Mouse (Mus musculus): ENCODE data around the gene Agt. TPM values are rescaled to one million over a fixed set of nuclear protein-coding genes. Genes with fewer than 3 reads are reported as not detected.

Gene Agt
- total RNA-seq, 4 experiments from 2014 or later = 7.5 to 10.9 (median 9.9) TPM

DNA sequence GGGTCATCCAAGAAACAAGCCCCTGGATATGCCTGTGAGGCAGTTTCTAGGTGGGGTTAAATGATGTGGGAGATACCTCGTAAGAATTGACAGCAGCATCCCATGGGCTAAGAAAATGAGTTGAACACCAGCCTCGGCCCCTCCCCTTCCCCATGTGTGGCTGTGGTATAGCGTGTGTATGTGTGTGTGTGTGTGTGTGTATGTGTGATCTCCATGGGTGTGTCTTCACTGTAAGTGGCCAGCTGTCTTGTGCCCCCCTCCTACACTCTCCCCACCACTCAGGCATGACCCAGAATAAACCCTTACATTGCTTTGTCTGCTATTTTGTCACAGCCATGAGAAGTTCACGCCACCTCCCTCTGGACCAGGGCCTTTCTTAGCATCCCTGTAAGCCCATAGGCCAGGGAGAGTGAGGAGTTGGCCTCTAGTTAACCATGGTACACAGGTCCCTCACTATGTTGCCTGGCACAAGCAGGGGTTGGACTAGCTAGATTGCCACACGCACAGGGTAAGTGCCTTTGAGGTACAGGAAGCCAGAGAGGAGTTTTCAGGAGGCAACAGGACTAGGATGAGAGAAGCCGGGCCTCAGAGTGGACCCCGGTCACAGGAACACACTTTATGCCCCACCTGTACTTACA is 14.3 kb downstream of the Agt start:
- no peak for DNase-seq (ENCODE audit: low spot score in 2 of 2)

DNA sequence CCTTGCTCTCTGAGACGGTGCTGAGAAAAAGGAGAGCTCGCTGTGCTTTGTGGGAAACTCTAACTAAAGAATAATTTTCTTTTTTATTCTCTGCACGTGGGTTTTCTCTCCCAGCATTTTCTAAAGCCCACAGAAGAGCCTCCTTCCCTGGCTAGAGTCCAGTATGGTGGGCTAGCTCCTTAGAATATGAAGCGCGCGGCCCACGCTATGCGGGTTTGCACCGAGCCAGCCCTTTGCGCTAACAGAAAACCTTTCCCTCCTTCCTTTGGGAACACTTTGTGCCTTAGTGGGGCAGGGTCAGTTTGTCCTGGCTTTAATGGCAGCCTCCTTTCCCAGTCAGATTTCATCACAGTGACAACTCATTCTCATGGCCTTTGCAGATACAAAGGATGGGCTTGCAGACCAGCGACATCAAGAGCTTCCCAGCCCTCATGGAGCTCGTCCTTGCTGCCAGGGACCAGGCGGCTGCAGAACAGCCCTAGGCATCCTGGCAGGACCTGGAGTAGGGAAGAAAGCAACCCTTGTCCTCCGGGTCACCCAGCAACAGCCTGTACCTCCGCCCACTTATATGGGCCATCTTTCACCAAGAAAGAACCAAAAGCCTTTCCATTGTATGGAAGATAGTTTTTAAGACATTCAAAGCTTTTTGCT is 18.4 kb downstream of the Agt start:
- no peak for DNase-seq (ENCODE audit: low spot score in 2 of 2)

GRCm38 (mm10) chr8:124548187-124548586 is 21.3 kb downstream of the Agt start:
- DNase-seq (ENCODE audit: low spot score in 2 of 2) = no peak

DNA sequence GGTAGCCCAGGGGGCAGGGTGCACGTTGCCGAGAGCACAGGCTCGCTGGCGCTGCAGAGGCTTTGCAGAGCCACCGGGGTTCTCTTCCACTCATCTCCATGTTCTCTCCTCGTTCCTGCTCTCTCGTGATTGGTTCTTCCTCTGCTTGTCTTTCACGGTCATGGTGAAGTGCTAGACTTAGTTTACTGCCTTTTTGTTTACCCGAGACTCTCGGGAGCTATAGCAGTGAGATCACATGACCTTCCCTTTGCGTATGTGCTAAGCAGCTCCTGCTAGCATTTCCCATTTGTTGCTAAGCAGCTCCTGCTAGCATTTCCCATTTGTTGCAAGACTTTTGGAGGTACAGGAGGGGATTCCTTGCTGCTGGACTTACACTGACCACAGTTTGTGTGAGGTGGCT is 22.2 kb downstream of the Agt start:
- no peak for DNase-seq (ENCODE audit: low spot score in 2 of 2)

GRCm38 (mm10) chr8:124546815-124547214 is 22.7 kb downstream of the Agt start:
- DNase-seq (ENCODE audit: low spot score in 2 of 2) = no peak

DNA sequence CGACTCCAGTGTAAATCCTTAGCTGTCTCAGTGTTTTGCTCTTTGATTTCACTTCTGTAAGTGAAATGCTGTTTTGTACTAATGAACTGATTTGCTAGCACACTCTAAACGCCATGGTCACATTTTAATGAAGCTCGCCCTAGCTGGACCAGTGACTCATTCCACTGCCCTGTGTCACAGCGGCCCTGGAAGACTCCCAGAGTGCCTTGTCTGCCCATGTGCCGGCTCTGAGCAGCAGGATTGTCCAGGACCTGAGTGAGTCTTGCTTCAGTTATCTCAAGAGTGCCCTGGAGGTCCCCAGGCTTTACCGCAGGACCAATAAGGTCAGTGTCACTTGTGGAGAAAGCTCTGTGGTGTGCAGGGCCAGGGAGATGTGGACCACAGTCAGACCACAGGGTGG is 23.1 kb downstream of the Agt start:
- DNase-seq (ENCODE audit: low spot score in 2 of 2) = no peak

- DNase-seq (ENCODE audit: low spot score in 2 of 2) = no peak
Measured at GRCm38 (mm10) chr8:124543272-124543671, 26.2 kb downstream of the Agt start.

DNA sequence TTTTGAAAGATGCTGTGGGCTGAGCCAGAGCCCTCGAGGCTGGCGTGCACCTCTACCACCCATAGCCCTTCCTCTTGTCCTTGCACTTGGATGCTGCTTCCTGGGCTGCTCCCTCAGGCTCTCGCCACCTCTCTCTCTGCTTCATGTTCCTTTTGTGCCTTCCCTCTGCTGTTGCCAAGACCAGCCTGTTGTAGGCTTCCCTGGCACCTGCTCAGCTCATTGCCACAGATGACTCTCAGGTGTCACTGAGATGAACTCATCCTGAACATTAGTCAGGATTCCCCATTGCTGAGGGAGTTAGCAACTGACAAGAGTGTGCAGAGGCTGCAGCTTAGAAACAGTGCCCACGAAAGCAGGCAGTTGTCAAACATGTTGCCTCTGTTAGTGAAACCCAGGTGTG is 27.5 kb downstream of the Agt start:
- DNase-seq (ENCODE audit: low spot score in 2 of 2) = no peak

DNA sequence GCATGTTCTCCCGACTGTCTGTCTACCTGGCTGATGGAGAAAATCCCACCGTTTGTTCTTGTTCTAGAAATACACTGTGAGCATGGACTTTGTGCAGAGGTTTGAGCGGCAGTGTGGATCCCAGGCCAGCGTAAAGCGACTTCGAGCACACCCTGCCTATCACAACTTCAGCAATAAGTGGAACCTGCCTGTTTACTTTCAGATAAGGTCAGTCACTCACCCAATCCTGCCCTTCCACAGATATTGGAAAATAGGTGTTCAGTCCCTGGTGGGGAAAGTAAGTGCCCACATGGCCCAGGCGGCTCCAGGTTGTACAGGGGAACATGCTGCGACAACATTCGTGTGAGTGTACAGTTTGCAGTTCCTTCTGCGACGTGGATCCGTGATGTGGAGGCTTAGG is 28.6 kb downstream of the Agt start:
- no peak for DNase-seq (ENCODE audit: low spot score in 2 of 2)

DNA sequence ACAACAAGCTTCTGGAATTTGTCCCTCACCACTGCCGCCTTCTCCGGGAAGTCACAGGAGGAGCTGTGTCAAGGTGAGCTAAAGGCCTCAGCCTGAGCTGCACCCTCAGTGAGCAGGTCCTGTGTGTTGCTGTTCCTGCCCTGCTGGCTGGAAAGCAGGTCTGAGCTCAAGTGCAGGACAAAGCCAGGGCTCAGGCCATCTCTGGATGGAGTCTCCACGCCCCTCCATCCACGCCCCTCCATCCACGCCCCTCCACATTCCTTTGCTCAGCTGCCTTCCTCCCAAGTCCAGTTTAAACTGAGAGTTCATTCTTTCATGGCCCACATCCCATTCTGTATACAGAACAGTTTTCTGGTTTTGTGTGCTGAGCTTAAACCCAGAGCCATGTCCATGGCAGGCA is 34.1 kb downstream of the Agt start:
- no peak for DNase-seq (ENCODE audit: low spot score in 2 of 2)

GRCm38 (mm10) chr8:124532626-124533025 is 36.9 kb downstream of the Agt start:
- no peak for DNase-seq (ENCODE audit: low spot score in 2 of 2)

GRCm38 (mm10) chr8:124530996-124531395 is 38.5 kb downstream of the Agt start:
- DNase-seq (ENCODE audit: low spot score in 2 of 2) = no peak

DNA sequence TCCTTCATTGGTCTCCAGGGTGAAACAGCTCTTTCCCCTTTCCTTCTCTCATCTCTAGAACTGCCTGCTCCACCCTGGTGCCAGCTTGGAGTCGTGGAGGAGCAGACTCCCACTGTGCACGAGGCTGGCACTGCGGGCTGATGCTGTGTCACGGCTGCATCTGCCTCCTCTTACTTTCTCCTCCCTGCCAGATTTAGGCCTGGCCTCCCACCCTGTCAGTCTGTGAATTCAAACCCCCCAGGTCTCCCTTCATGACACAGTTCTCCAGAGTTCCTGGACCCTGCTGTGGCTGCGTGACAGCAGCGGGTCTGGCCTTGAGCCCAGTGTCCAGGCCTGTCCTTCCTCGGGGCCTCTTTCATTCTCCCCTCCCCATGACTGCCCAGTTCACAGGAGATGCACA is 39.0 kb downstream of the Agt start:
- DNase-seq (ENCODE audit: low spot score in 2 of 2) = no peak

DNA sequence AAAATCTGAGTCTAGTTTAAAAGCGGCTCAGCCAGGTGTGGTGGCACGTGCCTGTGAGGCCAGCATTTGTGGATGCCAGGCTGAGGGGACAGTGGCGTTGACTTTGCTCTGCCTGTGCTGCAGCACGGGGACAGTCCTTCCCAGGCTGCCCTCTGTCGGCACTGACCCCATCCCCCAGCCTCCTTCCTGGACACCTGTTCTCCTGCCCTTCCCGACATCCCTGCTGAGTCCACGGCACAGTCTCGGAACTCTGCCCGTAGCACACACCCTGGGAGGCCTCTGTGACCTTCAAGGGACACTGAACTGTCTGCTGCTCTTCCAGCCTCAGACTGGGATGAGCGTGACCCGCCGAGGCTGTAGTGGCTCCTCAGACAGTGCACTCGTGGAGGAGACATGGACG is 39.4 kb downstream of the Agt start:
- DNase-seq (ENCODE audit: low spot score in 2 of 2) = peak; percentile 14 to 40

- no peak for DNase-seq (ENCODE audit: low spot score in 2 of 2)
Measured at GRCm38 (mm10) chr8:124526261-124526660, 43.2 kb downstream of the Agt start.

GRCm38 (mm10) chr8:124521946-124522345 is 47.6 kb downstream of the Agt start:
- no peak for DNase-seq (ENCODE audit: low spot score in 2 of 2)

DNA sequence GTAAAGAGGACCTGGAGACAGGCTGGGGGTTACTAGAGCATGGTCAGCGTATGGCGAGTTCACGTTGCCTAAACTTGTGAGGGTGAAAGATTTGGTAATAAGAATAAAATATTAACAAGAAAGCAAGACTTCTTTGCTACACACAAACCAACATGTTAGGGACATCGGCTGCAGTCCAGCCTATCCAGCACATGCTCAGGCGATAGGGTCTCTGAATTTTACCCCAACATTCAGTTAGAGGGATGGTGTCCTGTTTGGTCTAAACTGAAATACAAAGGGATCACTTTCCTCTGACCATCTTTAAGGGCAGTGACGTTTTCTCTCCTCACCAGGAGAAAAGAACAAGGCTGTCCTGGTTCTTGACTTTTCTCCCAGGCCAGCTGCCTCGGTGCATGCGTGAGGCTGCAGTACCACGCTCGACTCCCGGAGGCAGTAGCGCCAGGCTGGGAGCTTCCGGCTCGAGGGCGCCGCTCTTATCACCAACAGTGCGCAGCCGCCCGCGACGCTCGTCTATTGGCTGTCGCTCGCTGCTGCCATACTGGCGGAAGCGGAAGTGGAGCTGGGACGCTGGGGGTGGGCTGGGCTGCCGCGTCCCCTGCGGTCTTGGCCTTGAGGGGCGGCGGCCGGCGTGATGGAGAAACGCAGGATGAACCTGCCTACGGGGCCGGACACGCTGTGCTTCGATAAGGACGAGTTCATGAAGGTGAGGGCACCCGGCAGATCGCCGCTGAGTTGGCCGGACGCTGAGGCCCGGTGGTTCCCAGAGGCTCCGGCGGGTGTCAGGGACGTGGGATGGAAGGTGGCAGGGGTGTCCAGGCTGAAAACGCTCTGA is 49.0 kb downstream of the Agt start, which contains the start of gene Cog2:
Cog2 (plus strand) TSS at position 519 of the 832 bp plus-strand sequence.
- DNase-seq (ENCODE audit: low spot score in 2 of 2) = peak; percentile 70 to 85

DNA sequence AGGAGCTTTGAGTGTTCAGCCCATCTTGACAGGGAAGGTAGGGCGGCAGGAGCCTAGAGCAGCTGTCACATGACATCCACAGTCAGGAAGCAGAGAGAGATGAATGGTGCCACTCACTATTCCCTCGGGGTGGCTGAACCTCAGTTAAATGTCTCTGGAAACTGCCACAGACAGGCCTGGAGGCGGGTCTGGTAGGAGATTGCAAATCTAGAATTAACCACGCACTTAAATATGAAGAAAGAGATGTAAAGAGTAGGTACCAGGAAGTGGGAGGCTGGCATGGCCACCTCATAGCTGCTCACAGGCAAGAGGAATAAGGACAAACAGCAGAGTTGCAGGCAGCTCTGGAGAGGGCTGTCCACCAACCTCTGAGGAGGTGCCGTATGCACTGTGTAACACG is 52.4 kb downstream of the Agt start:
- DNase-seq (ENCODE audit: low spot score in 2 of 2) = no peak

DNA sequence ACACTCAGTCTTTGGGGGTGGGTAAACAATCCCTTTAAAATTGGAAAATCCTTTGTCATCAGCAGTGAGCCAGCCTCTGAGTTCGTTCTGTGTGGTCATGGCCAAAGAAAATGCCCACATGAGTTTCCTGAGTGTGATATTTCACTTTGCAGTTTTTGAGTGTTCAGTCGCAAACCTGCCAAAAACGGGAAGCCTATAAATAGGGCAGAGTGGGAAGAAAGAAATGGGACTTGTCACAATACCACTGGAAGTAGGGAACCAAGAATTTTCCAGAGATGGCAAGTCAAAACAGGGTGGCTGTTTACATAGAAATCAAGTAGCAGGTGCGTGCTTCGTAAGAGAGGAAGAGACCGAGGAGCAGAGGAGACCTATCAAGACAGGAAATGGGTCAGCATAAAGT is 53.0 kb downstream of the Agt start:
- DNase-seq (ENCODE audit: low spot score in 2 of 2) = no peak

DNA sequence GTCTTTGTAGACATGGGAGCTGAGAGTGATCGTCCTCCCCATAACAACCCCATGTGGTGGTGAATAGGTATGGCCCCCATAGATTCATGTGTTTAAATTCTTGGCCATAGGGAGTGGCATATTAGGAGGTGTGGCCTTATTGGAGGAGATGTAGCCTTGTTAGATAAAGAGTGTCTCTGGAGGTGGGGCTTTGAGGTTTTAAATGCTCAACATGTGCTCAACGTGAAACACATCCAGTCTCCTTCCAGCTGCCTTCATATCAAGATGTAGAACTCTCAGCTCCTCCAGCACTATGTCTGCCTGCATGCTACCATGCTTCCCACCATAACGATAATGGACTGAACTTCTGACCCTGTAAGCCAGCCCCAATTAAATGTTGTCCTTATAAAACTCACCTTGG is 53.5 kb downstream of the Agt start:
- DNase-seq (ENCODE audit: low spot score in 2 of 2) = no peak

DNA sequence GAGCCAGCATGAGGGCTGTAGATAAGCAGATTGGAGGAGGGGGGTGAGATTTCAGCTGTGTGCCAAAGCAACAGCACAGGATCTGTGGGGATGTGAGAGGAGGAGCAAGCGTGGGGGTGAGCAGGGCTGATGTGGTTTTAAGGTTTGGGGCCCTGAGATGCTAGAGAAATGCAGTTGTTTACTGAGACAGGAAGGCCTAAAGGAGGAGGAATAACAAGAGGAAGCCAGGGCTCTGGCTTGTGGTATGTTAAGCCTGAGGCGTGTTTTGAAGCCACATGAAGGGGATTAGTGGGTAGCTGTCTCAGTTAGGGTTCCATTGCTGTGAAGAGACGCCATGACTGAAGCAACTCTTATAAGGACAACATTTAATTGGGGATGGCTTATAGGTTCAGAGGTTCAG is 60.4 kb downstream of the Agt start:
- DNase-seq (ENCODE audit: low spot score in 2 of 2) = no peak

DNA sequence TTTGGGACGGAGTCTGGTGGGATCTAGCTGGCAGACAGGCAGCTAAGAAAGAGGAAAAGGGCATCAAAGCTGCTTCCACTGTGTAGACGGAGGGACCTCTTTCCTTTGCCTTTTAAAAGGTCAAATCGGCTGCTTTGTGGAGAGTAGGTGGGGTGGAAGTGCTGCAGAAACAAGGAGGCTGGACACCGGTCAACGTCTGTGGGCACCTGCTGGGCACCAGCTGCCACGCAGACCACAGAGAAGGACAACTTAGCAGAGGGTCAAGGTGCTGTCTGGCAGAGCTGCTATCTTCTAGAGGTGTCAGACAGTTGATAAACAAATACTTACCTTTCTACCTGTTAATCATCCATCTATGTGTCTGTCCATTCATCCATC is 61.2 kb downstream of the Agt start:
- no peak for DNase-seq (ENCODE audit: low spot score in 2 of 2)
